Mouse (Mus musculus): ENCODE data around the gene Snx1.

The Snx1 gene

DNA sequence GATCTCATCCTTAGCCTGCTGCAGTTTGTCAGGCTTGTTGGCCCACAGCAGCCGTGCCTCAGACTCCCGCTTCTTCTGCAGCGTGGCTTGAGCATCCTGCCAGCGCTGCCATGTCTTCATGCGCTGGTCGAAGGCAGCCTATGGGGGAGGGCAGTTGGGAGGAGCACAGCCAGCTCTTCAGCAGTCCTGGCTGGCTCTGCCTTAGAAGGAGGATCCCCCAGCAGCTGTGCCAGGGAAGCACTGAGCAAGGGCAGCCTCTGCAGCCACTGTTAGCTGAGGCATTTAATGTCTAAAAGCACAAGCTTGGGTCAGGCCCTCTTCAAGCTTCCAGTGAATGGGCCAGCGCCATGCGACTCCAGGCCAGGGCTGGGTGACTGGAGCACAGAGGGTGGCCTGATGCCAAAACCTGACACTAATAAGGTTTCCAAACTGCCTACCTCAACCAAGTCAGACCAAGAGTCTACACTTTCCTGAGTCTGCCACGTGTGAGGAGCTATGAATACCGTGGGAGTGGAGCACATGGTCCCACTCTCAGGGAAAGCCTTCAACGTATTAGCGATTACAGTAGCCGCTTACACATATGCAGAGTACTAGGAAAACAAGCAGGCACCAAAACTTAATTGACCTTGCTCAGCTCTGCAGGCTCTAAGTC lies 35.7 kb downstream of the Snx1 start:
- no peak for DNase-seq (ENCODE audit: low spot score in 2 of 2)

DNA sequence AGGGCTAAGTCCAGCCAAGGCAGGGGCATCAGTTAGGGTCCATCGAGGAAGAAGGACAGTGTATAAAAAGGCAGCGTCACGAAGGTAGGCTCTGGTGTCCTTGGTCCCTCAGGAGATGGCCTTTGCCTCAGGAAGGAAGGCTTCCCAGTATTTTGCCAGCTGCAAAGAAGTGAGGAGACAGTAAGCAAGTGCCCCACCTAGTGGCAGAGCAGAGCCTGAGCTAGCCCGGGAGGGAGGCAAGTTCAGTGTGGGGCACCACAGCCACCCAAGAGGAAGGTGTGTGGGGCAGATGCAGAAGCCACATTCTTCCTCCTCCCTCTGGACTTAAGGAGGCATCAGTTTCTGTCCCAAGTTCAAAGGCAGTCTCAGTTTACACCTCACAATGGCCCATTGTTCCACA lies 38.0 kb downstream of the Snx1 start:
- peak; percentile 64 to 79 for DNase-seq (ENCODE audit: low spot score in 2 of 2)

- DNase-seq (ENCODE audit: low spot score in 2 of 2) = no peak
Observed at GRCm38 (mm10) chr9:66087062-66087461, 39.3 kb downstream of the Snx1 start.

DNA sequence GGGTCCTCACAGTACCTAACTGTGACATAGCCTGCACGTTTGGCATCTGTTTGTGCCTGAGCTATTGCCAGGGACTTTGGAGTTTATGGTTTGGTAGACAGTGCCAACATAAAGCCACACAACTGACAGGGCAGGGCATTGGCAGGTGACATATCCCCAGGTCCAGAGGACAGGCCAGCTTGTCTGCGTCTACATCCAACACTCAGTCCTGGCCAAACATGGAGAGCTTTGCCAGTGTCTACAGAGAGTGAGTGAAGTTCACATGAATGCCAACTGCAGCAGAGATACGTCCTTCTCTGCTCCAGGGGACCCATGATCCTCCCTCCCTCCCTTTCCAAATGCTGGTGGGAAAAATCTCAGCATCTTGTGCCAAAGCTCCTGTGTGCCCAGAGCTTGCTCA lies 42.2 kb downstream of the Snx1 start:
- DNase-seq (ENCODE audit: low spot score in 2 of 2) = no peak

DNA sequence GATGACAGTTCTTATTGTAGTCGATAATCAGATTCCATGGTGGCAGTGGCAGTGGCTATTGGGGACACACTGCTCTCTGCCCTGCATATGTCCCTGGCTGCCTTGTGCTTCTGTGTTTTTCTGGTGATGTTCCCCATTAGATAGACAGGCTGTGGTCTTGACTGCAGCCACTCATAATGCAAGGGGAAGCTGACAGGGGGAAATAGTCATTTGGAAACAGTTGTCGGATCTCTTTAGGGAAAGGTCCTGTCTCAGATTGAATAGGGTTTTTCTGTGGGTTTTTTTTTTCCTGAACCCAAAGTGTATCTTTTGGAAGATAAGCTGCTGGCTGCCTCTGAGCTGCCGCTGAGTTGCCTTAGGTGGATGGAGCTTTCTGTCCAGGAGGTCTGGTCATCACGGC lies 44.4 kb downstream of the Snx1 start:
- DNase-seq (ENCODE audit: low spot score in 2 of 2) = no peak

GRCm38 (mm10) chr9:66080804-66081459 lies 45.5 kb downstream of the Snx1 start:
- no peak for DNase-seq (ENCODE audit: low spot score in 2 of 2)

DNA sequence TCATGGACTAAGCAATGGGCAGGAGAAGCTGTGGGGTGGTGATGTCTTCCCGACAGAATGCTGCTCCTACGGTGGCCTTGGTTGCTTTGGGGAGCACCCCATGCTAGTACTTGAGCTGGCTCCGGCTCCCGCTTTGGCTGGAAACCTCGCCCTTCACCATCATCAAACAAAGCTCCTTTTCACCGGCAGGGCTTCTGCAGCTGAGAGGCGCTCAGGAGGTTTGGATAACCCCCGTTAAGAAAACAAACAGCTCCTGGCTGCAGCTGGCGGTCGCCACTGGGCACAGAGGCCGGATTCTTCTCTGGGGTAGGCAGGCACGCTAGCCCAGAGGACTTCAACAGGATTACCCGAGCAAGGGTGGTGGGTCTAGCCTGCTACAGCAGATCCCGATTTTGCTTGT lies 47.9 kb downstream of the Snx1 start:
- DNase-seq (ENCODE audit: low spot score in 2 of 2) = no peak

DNA sequence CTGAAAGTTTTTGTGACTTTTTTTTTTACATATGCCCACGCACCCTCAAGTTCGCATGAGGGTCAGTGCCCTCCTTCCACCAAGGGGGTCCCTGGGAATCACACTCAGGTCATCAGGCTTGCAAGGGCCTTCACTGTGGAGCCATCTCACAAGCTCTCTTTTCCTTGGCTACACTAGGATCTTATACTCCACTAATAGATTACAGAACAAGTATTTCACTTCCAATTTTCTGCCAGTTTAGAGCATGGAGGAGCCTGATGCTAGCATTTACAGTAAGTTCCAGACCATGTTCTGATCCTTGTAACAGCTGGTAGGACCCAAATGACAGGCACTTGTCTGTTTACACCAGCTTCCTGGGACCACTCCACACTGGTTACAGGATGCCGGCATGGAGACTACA lies 48.3 kb downstream of the Snx1 start:
- no peak for DNase-seq (ENCODE audit: low spot score in 2 of 2)

DNA sequence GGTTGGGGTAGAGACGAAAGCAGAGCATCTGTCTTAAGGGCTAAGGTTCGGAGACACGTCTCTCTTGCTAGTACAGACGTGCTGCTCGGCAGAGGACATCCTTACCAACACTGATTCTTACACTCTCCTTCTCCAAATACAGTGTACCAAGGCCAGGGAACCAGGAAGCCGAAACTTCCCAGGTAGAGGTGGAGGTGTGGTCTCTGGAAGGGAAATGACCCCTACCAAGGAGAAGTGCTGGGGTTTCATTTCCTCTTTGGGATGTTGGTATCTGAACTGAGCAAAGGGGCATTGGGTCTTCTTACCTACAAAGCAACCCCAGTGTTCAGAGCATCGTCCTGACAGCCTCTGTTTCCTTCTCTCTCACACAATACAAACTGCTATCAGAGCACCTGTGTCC lies 53.6 kb downstream of the Snx1 start:
- no peak for DNase-seq (ENCODE audit: low spot score in 2 of 2)

DNA sequence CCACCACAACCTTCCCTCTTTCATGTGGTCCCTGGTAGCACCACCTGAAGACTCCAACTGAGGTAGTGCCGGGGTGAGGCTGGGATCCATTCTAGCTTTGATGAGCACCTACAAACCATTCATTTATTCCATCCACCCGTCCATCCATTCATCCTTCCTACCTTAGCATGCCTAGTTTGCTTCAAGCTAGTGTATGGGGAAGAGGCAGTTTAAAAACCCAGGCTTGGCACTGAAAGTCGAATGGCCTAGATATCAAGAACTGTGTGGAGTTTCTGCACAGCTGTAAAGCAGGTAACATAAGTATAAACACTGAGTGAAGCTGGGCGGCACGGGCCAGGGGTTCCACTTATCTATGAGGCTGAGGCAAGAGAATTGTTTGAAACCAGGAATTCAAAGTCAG lies 56.2 kb downstream of the Snx1 start:
- peak; percentile 28 to 43 for DNase-seq (ENCODE audit: low spot score in 2 of 2)

GRCm38 (mm10) chr9:66069583-66069982 lies 56.8 kb downstream of the Snx1 start, which contains the start of gene Snx22:
Gene Snx22, minus strand, starts transcription at chr9:66069719.
- DNase-seq (ENCODE audit: low spot score in 2 of 2) = peak; percentile 96 to 98

- peak; percentile 74 to 83 for DNase-seq (ENCODE audit: low spot score in 2 of 2)
Observed at GRCm38 (mm10) chr9:66068971-66069391, 57.4 kb downstream of the Snx1 start.

GRCm38 (mm10) chr9:66068056-66068455 lies 58.3 kb downstream of the Snx1 start:
- DNase-seq (ENCODE audit: low spot score in 2 of 2) = no peak

GRCm38 (mm10) chr9:66067542-66067941 lies 58.8 kb downstream of the Snx1 start:
- DNase-seq (ENCODE audit: low spot score in 2 of 2) = peak; percentile 49 to 76

GRCm38 (mm10) chr9:66066791-66067190 lies 59.6 kb downstream of the Snx1 start:
- no peak for DNase-seq (ENCODE audit: low spot score in 2 of 2)

DNA sequence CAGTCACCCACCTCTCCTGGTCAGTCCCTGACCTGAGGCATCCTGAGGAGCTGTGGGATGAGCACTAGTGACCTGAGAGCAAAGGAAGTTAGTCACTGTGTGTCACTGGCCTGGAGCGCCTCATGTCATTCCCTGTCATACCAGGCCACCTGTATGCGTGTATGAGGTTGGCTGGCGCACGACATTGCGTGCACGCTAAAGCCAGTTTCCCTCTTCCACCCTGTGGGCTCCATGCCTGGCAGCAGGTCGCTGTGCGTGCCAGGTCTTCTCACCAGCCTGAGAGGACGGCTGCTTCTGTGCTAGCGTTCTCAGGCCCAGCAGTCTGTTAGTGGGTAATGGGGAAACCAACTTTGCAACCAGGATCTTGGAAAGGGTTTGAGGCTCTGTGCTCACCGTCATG lies 62.1 kb downstream of the Snx1 start:
- no peak for DNase-seq (ENCODE audit: low spot score in 2 of 2)

- DNase-seq (ENCODE audit: low spot score in 2 of 2) = no peak
Observed at GRCm38 (mm10) chr9:66063446-66063845, 62.9 kb downstream of the Snx1 start.

GRCm38 (mm10) chr9:66061656-66062055 lies 64.7 kb downstream of the Snx1 start:
- no peak for DNase-seq (ENCODE audit: low spot score in 2 of 2)

DNA sequence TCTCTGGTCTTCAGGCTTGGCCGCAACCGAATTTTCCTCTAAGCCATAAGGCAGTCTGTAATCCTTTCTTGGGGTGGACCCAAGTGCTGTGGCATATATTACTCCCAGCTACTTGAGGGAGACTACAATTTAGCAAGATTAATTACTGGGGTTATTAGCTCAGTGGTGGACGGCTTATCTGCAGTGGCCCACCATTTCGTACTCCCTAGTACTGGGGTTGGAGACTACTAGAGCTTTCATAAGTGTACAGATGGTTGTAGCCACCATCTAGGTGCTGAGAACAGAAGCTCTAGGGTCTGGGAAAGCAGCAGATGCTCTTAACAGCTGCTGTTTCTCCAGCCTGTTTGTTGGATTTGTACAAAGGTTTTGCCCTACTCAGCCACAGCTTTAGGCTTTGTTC lies 65.4 kb downstream of the Snx1 start:
- peak in 1 of 2 experiments; percentile 25 for DNase-seq (ENCODE audit: low spot score in 2 of 2)

DNA sequence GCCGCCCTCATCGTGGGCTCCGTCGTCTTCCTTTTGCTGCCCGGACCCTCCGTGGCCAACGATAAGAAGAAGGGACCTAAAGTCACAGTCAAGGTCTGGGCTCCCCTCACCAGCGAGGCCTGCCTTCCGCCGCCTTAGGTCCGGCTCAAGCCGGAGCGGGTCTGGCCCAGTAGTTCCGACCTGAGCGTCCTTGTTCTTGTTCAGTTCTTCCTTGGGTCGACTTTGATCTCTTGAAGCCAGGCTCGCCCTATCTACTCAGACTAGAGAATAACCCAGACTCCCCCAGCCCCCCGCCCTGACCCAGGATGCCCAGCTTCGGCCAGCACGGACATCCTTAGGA lies 66.1 kb downstream of the Snx1 start:
- no peak for DNase-seq (ENCODE audit: low spot score in 2 of 2)

DNA sequence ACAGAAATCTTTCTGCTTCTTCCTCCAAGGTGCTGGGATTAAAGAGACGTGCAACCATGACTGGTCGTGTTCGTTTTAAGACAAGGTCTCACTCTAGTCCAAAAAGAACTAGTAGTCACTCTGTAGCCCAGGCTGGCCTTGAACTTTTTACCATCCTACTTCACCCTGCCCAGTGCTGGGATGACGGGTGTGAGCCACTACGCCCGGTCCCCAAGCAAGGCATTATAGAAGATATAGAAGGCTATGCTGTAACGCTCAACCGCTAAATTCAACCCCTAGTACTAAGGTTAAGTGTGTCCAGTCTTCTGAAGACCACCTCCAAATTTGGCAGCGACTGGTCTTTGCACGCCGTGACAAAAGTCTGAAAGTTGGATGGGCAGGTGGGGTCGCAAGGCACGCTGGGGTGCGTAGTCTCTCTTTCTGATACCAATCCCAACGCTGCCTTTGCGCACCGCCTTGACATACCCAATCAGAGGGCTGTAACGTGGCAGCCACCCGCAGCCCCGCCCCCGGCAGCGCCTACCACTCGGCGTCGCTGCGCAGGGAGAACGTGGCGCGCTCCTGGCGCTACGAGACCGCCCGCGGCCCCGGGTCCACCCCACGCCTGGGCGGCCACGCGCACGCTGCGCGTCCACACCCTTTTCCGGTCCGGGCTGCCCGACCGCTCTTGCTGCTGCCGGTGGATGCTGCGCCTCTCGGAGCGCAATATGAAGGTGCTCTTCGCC lies 66.6 kb downstream of the Snx1 start, which contains the start of gene Ppib:
Ppib (plus strand) TSS at position 640 of the 725 bp plus-strand sequence.
- DNase-seq (ENCODE audit: low spot score in 2 of 2) = peak; percentile 92 to 98

GRCm38 (mm10) chr9:66053620-66054019 lies 72.8 kb downstream of the Snx1 start:
- no peak for DNase-seq (ENCODE audit: low spot score in 2 of 2)

- DNase-seq (ENCODE audit: low spot score in 2 of 2) = no peak
Observed at GRCm38 (mm10) chr9:66052731-66053130, 73.7 kb downstream of the Snx1 start.

Measured in spleen, postnatal 10 days (tissue).